Mouse (Mus musculus) gastrocnemius, adult 18-20 months (tissue): ENCODE data around the gene Ddx46. TPM values are rescaled to one million over a fixed set of nuclear protein-coding genes. Genes with fewer than 3 reads are reported as not detected.
"Not testable (repeated sequence)": the region's sequence is repeated elsewhere in the genome, so short reads cannot be mapped to it uniquely, and the experiment has no call there.

Experiments used
- DNase-seq: peaks from one replicate; pipeline ENCODE4 v3.0.0; 2021; ENCODE audit warnings: low spot score
- total RNA-seq, 2 experiments: library from RNA; stranded (reverse); gene quantifications; 2 replicates each; pipeline ENCODE4 v1.2.3; 2021

The Ddx46 gene
- total RNA-seq, 2 experiments from 2014 or later, result 23.1 to 23.7 TPM

DNA sequence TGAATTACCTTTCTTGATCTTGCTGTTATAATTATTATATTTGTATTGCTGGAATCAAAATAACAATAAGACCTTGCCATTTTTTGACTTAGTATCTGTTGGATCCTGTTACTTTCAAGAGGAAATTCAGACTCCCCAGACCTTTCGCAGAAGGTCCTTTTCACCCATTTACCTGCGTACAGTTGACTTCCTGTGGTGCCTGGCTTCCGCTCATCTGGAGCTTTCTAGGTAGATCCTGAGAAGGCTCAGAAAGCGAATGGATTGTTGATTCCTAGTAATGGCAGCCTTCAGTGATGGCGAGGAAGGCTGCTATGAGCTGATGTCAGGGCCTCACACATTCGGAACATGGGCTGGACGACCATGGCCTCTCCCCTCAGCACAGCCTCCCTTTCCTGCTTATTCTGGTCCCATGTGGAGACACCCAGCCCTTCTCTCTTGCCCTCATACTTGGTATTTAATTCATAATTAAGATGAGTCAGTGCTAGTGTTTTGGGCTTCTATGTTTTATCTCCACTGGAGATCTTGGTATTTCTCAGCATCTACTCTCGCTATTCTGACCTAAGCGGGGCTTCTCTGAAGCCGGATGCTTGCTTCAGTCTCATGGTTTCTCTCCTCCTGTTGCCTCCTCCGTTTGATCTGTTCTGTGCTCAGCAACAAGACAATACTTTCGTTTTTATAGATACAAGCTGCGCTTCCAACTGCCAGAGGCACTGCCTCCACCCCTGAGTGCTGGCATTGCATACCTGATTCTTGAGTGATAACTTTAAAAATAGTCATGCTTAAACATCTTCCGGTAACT is 1.6 kb downstream of the Ddx46 start:
- no peak for DNase-seq

GRCm38 (mm10) chr13:55640480-55640879 is 5.7 kb downstream of the Ddx46 start:
- peak; percentile 69 for DNase-seq

DNA sequence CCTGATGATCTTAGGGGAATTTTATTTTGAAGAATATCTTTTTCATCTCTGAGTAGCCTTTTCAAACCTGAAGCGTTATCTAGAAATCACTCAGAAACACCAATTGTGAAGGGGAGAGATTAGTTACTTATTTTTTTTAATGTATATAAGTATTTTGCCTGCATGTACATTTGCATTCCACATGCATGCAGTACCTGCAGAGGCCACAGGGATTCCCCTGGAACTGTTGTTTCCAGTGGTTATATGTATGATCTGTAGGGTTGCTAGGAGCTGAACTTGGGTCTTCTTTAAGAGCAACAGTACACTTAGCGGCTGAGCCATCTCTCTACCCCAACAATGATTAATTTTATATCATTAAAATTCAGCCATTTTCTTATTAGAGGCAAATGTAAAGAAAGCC is 9.7 kb downstream of the Ddx46 start:
- no peak for DNase-seq

GRCm38 (mm10) chr13:55650098-55650497 is 15.3 kb downstream of the Ddx46 start:
- DNase-seq, result no peak

DNA sequence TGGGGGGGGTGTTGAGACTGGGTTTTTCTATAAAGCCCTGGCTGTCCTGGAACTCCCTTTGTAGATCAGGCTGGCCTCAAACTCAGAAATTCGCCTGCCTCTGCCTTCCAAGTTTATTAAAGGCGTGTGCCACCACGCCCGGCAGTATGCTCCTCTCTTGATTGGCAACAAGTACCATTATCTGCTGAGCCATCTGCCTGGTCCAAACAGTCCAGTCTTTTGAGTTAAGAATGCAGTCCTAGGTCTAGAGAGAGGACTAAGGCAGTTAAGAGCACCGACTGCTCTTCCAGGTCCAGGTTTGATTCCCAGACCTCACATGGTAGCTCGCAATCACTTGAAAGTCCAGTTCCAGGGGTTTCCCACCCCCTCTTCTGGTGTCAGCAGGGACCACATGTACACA is 16.2 kb downstream of the Ddx46 start:
- no peak for DNase-seq

DNA sequence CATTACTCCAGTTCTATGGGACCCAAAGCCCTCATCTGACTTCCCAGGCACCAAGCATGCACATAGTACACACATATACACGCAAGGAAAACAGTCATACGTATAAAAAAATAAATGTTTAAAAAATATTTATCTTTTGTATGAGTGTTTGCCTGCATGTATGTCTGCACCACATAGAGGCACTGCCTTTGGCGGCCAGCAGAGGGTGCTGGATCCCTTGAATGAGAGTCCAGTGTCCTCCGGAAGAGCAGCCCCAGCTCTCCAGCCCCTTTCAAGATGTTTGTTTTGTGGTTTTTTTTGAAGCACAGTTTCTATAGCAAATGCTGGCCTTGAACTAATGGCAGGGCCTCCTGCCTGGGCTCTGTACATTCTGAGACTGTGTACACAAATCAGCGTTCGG is 33.7 kb downstream of the Ddx46 start:
- DNase-seq, result no peak

GRCm38 (mm10) chr13:55672711-55673110 is 37.9 kb downstream of the Ddx46 start:
- no peak for DNase-seq

GRCm38 (mm10) chr13:55677364-55677763 is 42.5 kb downstream of the Ddx46 start:
- DNase-seq, result no peak

DNA sequence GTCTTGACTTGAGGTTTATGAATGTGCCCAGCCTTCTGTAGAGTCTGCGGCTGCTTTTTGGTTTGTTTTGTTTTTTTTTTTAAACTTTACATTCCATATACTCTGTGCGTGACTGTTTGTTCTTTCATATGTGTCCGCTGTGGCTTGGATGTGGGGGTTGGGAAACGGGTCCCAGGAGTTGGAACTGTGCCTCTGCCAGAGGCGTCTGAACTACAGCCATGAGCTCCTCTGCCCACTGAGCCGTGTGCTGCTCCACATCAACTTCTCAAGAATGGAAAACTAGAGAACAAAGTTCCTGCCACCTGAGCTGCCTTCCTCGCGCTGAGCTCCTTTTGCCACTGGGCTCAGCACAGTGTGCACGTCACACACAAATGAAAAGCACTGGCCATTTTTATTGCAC is 47.4 kb downstream of the Ddx46 start:
- no peak for DNase-seq

DNA sequence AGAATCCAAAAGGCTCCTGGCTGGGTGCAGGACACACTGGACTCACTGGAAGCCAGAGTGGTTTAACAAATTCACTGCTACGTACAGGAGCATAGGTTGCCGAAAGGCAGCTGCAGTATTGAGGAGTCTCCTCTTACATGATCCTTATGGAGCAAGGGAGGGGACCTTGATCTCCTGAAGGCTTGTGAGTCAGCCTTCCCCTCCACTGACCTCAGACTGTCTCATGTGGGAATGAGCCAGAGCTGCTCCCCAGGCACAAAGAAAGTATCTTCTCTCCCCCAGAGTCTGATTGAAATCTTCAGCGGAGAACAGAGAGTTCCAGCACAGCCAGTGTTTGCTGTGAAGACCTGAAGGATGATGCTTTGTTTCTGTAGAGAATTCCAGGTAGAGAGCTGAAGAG is 48.8 kb downstream of the Ddx46 start:
- DNase-seq, result no peak

DNA sequence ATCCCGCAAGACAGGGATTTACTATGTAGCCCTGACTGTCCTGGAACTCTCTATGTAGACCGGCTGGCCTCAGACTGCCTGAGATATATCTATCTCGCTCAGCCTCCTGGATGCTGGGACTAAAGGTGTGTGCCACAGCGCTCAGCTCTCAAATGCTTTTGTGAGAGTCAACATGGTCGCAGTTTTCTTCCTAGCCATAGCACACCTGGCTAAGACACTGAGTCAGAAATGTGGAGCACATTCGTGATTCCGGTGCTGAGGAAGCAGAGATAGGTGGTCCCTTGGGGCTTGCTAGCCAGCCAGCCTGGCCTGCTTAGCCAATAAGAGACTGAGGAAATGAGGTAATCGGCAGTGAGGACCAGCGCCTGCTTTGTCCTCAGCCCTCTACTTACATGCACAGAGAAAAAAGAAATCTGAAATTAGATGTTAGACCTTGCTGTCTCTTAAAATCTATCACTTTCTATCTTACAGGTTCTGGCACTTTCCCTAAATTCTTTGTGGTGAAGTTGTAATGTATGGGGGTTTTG is 51.3 kb downstream of the Ddx46 start:
- DNase-seq, result no peak

DNA sequence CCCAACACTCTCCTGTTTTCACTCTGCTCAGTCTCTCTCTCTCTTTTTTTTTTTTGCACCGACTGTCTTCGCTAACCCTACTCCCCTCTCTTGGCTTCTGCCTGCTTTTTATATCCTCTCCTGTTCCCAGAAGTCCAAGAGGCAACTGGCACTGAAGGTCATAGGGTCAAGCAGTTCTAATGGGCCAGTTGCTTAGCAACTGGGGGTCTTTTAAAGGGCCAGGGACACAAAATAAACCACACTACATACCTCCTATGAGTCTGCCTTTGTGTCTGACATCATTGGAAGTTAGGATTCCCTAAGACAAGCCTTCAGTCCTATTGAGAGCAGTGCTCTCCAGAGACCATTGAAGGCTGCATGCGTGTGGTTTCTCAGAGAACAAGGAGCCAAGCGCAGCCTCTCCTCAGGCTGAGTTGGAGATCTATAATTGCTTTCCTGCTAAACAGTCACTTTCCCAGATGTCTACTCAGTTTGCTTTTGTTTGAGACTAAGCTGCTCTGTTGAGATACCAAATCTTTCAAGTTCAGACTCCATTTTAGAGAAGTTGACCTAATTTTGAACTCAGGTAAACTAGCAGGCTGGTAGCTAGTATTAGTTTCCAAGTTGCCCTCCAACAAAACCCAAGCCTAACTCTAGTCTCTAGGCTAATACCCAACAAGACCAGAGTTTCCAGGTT is 53.2 kb downstream of the Ddx46 start:
- DNase-seq, result no peak

- DNase-seq, result peak; percentile 86
Observed at GRCm38 (mm10) chr13:55692535-55693242, 57.9 kb downstream of the Ddx46 start, which contains the start of gene B230219D22Rik. Gene B230219D22Rik, plus strand, starts transcription at chr13:55693124.

DNA sequence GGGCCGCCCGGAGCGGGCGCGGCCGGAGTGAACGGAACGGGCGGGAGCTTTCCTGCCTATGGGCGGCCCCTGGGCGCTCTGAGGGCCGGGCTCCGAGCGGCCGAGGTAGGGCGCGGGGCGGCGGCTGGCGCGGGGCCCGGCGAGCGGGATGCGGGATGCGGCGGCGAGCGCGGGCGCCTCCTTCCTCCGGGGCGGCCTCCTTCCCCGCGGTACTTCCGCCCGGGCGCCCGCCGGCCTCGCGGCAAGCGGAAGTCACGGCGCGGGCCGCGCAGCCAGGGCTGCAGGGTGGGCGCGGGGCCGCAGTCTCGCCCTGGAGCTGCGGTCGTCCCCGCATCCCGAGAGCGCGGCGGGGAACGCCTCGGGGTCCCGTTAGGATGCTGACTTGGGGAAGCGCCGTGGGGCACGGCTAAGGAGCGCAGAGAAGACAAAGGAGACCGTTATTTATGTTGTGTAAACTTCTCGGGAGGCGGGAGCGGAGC is 58.5 kb downstream of the Ddx46 start:
- DNase-seq, result no peak

DNA sequence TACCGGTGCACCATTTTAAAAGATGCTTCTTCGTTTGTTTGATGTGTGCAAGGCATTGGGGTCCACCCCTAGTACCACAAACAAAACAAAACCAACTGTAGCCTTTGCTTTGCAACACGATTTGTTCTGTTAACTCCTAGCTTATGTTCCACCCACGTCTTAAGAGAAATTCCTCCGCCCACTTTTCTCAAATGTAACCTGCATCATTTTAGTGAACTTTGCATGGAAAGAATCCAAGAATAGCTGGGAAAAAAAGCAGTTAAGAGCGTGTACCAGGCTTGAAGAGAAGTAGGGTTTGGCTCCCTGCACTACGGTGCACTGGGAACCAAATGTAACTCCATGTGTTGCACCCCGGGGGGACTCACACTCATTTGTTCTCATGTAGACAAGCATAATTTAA is 59.3 kb downstream of the Ddx46 start:
- no peak for DNase-seq

GRCm38 (mm10) chr13:55695989-55696388 is 61.2 kb downstream of the Ddx46 start:
- DNase-seq, result not testable (repeated sequence)

GRCm38 (mm10) chr13:55704301-55704700 is 69.5 kb downstream of the Ddx46 start:
- DNase-seq, result no peak

DNA sequence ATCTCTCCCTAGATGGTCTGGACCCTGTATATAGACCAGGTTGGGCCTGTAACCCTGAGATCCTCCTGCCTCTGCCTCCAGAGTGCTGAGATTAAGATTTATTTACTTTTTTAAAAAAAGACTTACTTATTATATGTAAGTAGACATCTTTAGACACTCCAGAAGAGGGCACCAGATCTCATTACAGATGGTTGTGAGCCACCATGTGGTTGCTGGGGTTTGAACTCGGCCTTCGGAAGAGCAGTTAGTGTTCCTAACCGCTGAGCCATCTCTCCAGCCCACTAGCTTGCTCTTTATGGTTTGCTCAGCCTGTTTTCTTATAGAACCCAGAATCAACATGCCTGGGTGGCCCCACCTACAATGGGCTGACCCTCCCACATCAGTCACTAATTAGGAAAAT is 78.0 kb downstream of the Ddx46 start:
- no peak for DNase-seq

DNA sequence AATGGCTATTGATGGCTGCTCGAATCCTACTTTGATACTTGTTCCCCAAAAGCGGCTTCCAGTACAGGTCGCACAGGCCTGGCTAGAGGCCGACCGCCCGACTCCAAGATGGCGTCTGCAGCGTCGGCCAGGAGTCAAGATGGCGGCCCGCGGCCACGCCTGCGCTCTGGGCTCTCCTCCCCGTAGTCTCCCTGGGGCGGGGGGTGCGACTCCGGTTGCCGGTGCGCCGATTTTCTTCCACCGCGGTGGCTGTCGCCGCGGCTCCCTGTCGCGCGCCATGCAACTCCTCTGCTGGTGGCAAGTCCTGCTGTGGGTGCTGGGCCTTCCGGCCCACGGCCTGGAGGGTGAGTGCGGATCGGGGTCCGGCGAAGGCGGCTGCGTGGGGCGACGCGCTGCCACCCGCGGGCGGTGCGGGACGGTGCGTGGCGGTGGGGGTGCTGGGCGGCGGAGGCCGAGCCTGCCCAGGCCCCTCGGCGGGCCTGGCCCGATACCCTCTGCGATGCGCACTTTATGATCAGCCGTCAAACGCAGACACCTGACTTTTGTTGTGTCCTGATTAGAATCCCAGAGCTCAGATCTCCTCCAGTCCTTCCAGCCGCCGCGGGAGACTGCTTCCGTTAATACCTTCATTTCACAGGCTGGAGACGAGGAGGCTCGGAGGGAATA is 79.8 kb downstream of the Ddx46 start, which contains the start of gene Txndc15:
TSS of gene Txndc15 (plus strand) at position 150 of the 666 bp plus-strand sequence.
- peak; percentile 89 for DNase-seq

GRCm38 (mm10) chr13:55715167-55715512 is 80.3 kb downstream of the Ddx46 start:
- no peak for DNase-seq

- no peak for DNase-seq
Observed at GRCm38 (mm10) chr13:55715908-55716510, 81.2 kb downstream of the Ddx46 start.
